Mouse (Mus musculus) C2C12 (cell line): ENCODE results near the gene Gtsf1l.

Source experiments
- FOSL1 ChIP-seq: IDR thresholded peaks from one replicate; pipeline ENCODE4 v1.8.0; 2011; ENCODE audit warnings: mild to moderate bottlenecking, low read length; ENCODE audit not compliant: poor library complexity, insufficient read depth, severe bottlenecking
- USF1 ChIP-seq: IDR thresholded peaks from one replicate; pipeline ENCODE4 v1.6.1; 2011; ENCODE audit warnings: low read depth, mild to moderate bottlenecking, control low read depth, moderate library complexity

- TF ChIP-seq FOSL1 (no peak), USF1 (no peak)
These were observed 48.3 kb upstream of the Gtsf1l start for GRCm38 (mm10) chr2:163135931-163136330.
